Mouse (Mus musculus): ENCODE measurements at regions not wholly inside any gene's neighbourhood (a gene's known extent, or its start where the extent isn't known, plus 50 kb on each side); places are given as distances from the start of the nearest gene placed in this dataset.

GRCm38 (mm10) chr5:64609378-64610087, 193.7 kb upstream of the Klf3 start:
- no peak for DNase-seq (ENCODE audit: low spot score)

DNA sequence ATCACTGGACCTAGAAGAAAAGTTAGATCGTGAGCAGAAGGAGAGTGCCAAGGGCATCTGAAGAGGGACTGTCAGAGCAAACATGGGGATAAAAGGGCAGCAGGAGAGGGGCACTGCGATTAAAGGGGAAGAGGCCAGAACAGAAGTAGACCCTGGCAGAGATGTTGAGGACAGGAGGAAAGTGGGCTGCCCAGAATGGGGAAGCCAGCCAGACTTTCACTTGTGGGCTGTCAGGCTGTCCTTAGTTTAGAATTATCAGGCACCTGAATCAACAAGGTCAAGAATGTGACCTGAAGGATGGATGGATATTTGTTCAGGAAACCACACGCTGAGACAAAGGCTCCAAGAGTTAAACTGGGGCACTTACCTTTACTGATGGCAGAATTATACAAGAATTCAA, 193.0 kb upstream of the Klf3 start:
- DNase-seq (ENCODE audit: low spot score), result no peak

GRCm38 (mm10) chr5:64610562-64611405, 192.4 kb upstream of the Klf3 start:
- peak; percentile 34 for DNase-seq (ENCODE audit: low spot score)

GRCm38 (mm10) chr5:64612017-64612416, 191.2 kb upstream of the Klf3 start:
- DNase-seq (ENCODE audit: low spot score), result no peak

- DNase-seq (ENCODE audit: low spot score), result no peak
These were observed 189.5 kb upstream of the Klf3 start for GRCm38 (mm10) chr5:64613696-64614095.

DNA sequence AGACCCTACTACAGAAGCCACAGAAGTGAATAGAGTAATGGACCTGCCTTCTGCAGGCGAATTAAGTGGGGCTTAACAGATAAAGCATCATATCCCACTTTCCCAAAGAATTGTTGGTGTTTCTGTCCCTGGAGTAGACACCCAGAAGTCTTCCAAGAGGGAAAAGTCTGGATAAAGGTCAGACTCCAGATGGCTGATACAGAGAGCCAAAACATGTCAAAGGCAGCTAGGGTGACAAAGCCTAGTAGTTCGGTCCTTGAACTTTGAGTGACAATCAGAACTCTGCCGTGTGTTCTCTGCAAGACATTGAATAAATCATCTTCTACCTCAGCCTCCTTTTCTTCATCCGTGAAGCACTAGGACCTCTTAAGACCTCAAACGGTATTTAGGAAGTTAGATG, 185.1 kb upstream of the Klf3 start:
- no peak for DNase-seq (ENCODE audit: low spot score)

- DNase-seq (ENCODE audit: low spot score), result no peak
These were observed 183.4 kb upstream of the Klf3 start for GRCm38 (mm10) chr5:64619752-64620151.

DNA sequence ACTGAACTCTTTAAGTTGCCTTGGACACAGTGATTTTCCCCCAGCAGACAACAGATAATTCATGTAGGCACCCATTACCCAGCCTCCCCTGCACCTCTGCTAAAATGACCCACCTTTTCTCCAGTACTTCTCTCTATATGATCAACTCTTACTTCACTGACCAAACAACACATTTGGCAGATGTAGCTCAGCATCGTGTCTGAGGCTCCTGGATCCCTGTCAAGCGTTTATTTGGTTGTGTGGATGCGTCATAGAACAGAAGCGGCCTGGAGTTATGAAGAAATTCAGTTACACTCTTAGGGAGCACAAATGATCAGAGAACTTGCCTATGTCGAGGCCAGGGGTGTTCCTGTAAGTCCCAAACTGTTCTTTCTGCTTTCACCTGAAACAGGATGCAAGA, 182.5 kb upstream of the Klf3 start:
- no peak for DNase-seq (ENCODE audit: low spot score)

DNA sequence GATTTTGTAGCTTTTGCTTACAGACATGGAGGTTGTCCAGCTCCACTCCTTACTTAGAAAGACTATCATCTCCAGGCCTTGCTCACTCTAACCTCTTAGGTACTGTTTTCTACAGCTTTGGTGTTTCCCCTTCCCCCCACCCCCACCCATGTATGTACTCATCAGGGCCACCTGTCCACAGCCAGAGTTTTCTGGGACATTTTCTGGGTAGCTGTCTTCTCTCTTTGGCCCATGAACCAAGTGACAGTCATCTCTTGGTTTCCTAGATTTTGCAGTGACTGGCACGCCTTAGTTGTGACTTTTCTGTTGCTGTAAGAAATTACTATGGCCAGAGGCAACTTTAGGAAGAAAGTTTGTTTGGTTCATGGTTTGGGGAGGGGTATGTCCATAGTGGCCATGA, 181.8 kb upstream of the Klf3 start:
- DNase-seq (ENCODE audit: low spot score), result no peak

DNA sequence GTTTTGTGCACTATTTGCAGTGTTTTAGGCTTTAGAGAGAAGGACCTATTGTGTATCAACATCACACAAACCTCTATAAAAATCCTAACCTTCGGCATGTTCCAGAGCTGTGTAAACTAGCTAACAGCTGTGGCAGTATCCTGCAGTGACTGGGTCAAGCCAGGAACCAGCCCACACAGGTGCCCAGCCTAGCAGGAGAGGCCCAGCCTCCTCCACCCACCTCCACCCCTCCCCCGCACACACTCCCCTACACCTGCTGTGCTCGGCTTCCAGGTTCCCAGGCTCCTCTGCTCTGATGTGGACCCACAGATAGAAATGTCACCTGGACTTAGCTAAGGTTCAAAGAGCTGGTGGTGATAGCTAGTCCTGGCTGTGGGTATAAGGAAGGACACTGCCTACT, 179.5 kb upstream of the Klf3 start:
- no peak for DNase-seq (ENCODE audit: low spot score)

DNA sequence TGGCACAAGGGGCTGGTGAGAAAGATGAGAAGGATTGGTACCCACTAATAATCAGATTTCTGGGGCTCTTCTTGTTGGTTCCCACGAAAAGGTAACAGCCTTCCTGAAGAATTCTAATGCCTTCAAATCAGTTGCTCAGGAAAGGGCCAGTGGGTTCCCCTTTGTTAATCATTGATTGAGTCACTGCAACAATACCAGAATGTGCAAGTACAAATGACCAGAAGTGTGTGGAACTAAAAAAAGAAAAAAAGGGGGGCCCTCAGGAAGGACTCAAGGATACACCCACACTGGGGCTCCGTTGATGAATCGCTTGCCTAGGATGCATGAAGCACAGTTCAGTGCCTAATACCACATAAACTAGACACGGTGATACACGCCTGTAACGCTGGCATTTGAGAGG, 179.0 kb upstream of the Klf3 start:
- DNase-seq (ENCODE audit: low spot score), result no peak

DNA sequence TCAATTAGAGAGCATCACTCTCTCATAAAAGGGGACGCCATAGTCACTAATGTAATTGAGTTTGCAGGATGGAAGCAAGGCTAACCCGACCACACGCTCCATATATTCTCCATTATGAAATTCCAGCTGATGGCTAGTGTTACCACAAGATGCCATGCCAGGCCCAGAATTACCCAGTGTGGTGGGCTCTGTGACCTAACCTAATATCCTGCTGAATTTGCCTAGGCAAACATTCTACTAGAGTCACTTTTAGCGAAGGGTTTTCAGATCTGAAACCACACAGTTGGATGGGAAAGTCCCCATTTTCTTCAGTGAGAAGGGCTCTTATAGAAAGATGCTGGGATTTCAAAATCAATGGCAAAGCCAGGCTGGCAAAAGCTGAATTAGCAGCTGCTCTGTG, 177.8 kb upstream of the Klf3 start:
- DNase-seq (ENCODE audit: low spot score), result no peak

- DNase-seq (ENCODE audit: low spot score), result no peak
These were observed 177.3 kb upstream of the Klf3 start for GRCm38 (mm10) chr5:64625841-64626298.

- DNase-seq (ENCODE audit: low spot score), result peak; percentile 38
These were observed 176.8 kb upstream of the Klf3 start for GRCm38 (mm10) chr5:64626351-64626750.

GRCm38 (mm10) chr5:64630582-64630981, 172.6 kb upstream of the Klf3 start:
- no peak for DNase-seq (ENCODE audit: low spot score)

- DNase-seq (ENCODE audit: low spot score), result no peak
These were observed 171.0 kb upstream of the Klf3 start for GRCm38 (mm10) chr5:64632171-64632570.

DNA sequence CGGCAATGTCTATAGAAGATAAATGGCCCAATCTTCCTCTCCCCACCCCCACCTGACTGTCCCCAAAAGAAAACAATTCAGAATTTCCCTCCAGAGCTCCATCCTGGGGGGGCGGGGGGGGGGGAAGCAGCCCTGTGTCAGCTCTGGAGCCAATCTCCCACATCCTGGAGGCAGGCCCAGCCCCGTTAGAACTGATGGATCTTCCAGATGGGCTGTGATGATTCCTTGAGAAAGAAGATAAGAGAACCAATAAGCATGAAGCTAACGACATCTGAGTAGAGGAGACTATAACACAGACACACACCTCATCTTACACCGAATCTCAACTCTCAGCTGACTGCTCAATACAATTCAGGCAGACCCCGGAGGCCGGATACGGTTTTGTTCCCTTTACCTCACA, 169.2 kb upstream of the Klf3 start:
- no peak for DNase-seq (ENCODE audit: low spot score)

DNA sequence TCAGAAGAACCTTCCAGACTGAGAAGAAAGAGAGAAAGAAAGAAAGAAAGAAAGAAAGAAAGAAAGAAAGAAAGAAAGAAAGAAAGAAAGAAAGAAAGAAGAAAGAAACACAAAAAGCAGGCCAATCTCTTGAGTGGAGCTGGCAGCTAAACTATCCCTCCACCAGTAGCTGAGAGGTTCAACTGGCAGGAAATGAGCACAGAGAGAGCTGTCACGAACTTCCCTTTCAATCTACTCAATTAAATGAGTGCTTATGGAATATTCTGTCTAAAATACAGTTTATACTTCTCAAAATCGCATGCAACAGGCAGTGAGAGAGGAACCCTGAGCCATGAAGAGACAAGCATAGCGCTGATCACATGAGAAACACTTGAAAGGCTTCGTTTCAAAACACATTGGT, 168.5 kb upstream of the Klf3 start:
- DNase-seq (ENCODE audit: low spot score), result no peak

DNA sequence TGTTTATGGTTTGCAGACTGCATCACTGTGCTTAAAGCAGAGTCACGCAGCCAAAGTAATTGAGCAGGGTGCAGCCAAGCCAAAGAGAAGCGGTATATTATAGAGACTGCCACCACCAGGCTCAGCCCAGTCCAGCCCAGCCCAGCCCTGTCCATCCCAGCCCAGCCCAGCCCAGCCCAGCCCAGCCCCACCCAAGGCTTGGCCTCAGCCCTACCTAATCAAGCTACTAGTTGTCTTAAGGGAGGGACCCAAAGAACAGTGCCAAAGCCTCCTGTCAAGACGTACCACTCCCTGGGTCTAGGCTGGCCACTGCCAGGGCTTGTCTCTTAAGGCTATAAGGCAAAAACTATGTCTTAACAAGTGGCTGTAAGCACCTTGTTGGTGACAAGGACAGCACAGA, 166.9 kb upstream of the Klf3 start:
- DNase-seq (ENCODE audit: low spot score), result no peak

DNA sequence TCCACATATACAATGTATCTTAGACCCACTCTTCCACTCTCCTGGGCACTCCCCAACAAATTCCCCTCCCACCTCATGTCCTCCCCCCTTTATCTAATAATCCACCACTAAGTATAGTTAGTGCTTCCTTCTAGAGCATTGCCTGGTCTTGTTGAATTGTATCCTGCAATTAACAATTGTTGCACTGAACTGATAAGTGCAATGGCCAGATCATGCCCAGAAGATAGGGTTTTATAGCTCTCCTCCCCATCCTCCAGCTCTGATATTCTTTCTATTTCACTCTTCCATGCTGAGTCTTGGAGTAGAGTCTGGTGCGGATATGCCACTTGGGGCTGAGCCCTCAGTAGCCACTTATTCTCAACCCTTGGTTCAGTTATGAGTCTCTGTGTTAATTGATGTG, 159.6 kb upstream of the Klf3 start:
- no peak for DNase-seq (ENCODE audit: low spot score)

GRCm38 (mm10) chr5:64647417-64648125, 155.6 kb upstream of the Klf3 start:
- DNase-seq (ENCODE audit: low spot score), result no peak

DNA sequence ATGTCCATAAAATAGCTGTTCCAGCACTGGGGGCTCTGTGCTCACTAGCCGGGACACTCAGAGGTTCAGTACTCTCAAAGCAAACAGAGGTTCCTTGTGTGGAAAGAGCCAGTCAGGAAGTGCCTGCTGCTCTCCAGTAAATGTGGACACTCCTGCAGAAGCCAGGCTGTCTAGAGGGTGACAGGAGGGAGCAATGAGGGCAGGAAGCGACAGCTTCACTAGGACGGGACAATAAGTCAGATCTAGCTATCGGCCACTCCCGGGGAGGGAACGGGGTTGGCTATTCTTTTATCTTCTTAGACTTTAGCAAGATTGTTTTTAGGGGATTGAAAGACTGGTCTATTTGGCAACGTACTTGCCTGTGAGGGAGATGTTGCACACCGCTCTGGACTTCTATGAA, 154.7 kb upstream of the Klf3 start:
- no peak for DNase-seq (ENCODE audit: low spot score)

- DNase-seq (ENCODE audit: low spot score), result no peak
These were observed 151.8 kb upstream of the Klf3 start for GRCm38 (mm10) chr5:64651407-64651806.
